Mouse (Mus musculus) heart, adult 11 months (tissue): ENCODE data around the gene Stx8.

Source experiments
- DNase-seq: peaks from one replicate; pipeline ENCODE4 v3.0.0; 2022

Gene Stx8

GRCm38 (mm10) chr11:68036133-68036959 is 70.4 kb downstream of the Stx8 start:
- peak; percentile 89 for DNase-seq

- DNase-seq = no peak
These were observed 71.1 kb downstream of the Stx8 start for GRCm38 (mm10) chr11:68037093-68037492.

GRCm38 (mm10) chr11:68038101-68038500 is 72.1 kb downstream of the Stx8 start:
- no peak for DNase-seq

- DNase-seq = peak; percentile 97
These were observed 78.2 kb downstream of the Stx8 start for GRCm38 (mm10) chr11:68044181-68044580.

GRCm38 (mm10) chr11:68046916-68047315 is 80.9 kb downstream of the Stx8 start:
- no peak for DNase-seq

- no peak for DNase-seq
These were observed 83.5 kb downstream of the Stx8 start for GRCm38 (mm10) chr11:68049261-68050165.

GRCm38 (mm10) chr11:68050725-68051124 is 84.7 kb downstream of the Stx8 start:
- DNase-seq = no peak

- no peak for DNase-seq
These were observed 85.3 kb downstream of the Stx8 start for GRCm38 (mm10) chr11:68051305-68051704.

- DNase-seq = peak; percentile 92
These were observed 92.6 kb downstream of the Stx8 start for GRCm38 (mm10) chr11:68058466-68059201.

GRCm38 (mm10) chr11:68060651-68061050 is 94.7 kb downstream of the Stx8 start:
- DNase-seq = no peak

- no peak for DNase-seq
These were observed 96.1 kb downstream of the Stx8 start for GRCm38 (mm10) chr11:68062116-68062515.

GRCm38 (mm10) chr11:68067806-68068205 is 101.8 kb downstream of the Stx8 start:
- no peak for DNase-seq

- DNase-seq = no peak
These were observed 104.1 kb downstream of the Stx8 start for GRCm38 (mm10) chr11:68070086-68070485.

- DNase-seq = no peak
These were observed 105.8 kb downstream of the Stx8 start for GRCm38 (mm10) chr11:68071836-68072235.

GRCm38 (mm10) chr11:68072597-68073210 is 106.7 kb downstream of the Stx8 start:
- DNase-seq = peak; percentile 50

- no peak for DNase-seq
These were observed 108.7 kb downstream of the Stx8 start for GRCm38 (mm10) chr11:68074686-68075085.

GRCm38 (mm10) chr11:68075331-68075730 is 109.3 kb downstream of the Stx8 start:
- no peak for DNase-seq

GRCm38 (mm10) chr11:68079756-68080155 is 113.8 kb downstream of the Stx8 start:
- DNase-seq = no peak

- no peak for DNase-seq
These were observed 115.0 kb downstream of the Stx8 start for GRCm38 (mm10) chr11:68080999-68081398.

GRCm38 (mm10) chr11:68082756-68083155 is 116.8 kb downstream of the Stx8 start:
- DNase-seq = peak; percentile 67

- DNase-seq = peak; percentile 7
These were observed 117.6 kb downstream of the Stx8 start for GRCm38 (mm10) chr11:68083562-68083961.

- DNase-seq = peak; percentile 90
These were observed 120.2 kb downstream of the Stx8 start for GRCm38 (mm10) chr11:68086221-68086620.

GRCm38 (mm10) chr11:68089426-68089825 is 123.4 kb downstream of the Stx8 start:
- peak; percentile 81 for DNase-seq
